Mouse (Mus musculus) embryo, embryonic 9.5 days (tissue): ENCODE measurements around the gene Olfr948.

Experiments used
- DNase-seq: peaks from one replicate; pipeline ENCODE4 v3.0.0-alpha.2; 2017; ENCODE audit errors: extremely low spot score

Olfr948 gene

DNA sequence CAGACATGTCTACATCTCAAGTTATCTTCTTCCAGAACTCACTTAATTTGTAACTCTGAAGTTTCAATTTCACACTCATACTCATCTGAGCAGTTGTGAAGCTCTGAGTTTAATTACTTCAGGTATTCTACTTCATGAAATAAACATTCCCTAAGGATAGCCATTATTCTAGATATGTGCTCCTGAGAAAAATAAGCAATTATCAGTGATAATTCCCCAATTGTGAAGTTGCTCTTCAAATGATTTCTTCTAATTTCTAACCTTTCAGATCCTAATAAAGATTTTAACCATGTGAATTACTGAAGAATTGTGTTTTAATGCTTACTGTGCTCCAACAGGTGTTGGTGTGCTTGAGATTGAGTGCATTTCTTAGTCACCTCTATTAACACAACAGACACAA lies at the start of gene Olfr948:
Gene Olfr948 (minus strand): TSS at position 101 of the 400 bp plus-strand sequence.
- DNase-seq = no peak

DNA sequence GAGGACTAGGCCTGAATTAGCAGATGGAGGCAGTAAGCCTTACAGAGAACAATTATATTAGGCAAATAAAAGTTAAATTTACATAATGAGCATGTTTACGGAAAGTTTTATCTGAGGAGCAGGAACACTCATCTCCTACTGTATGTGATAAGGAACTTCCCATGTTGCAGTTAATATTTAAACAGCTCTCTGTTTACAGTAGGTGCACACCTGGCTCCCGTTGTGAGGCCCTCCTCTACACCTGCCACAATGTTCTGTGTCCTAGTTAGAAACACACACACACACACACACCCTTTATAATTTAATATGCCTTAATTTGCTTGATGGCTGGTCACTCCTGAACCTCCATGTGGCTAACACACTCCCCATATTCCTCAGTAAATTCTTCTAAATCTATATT lies 38.7 kb downstream of the Olfr948 start:
- DNase-seq = no peak

GRCm38 (mm10) chr9:39276718-39277117 lies 49.1 kb downstream of the Olfr948 start, which contains the start of gene Olfr945:
Olfr945 (minus strand) TSS chr9:39276818.
- no peak for DNase-seq
